Mouse (Mus musculus) right cerebral cortex, postnatal 10 days (tissue): ENCODE measurements at regions not wholly inside any gene's neighbourhood (a gene's known extent, or its start where the extent isn't known, plus 50 kb on each side); places are given as distances from the start of the nearest gene placed in this dataset.

ENCODE experiments used
- DNase-seq, 2 experiments: peaks; one replicate each; pipeline ENCODE4 v3.0.0; 2021; ENCODE audit warnings: low spot score in 2 of 2

GRCm38 (mm10) chr13:80798863-80799817 is 84.0 kb upstream of the Arrdc3 start:
- no peak for DNase-seq

DNA sequence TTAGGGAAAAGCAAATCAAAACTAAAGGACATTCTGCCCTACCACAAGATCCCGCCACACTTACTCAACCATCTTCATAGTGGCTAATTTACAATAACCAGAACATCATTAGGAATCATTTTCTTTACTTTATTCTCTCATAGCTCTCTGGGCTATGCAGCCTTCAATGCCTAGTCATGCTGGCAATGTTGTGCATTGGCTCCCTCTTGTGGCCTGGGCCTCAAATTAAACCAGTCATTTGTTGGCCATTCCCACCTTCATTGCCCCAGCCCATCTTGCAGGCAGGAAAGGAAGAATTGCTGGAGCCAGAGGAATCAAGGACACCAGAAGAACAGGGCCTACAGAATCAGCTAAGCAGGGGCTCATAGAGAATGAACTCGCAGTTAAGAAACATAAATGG is 77.0 kb upstream of the Arrdc3 start:
- DNase-seq, result peak; percentile 24 to 37

DNA sequence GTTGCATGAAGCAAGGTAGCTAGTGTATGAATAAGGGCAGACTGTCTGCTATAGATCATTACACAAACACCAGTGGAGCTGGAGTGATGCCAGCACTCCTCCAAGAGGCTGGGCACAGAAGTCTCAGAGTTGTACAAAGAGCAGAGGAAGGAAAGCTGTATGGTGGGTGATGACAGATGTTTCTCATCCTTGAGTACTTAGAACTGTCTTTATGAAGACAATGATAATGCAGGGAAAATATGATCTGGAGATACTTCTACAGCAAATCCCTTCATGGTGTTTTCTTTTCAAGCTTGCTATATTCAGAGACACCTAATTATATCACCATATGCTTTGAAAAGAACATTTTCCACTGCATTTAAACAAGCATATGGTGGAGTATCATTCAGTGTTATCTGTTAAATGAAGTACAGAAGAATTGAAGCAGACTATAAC is 56.1 kb upstream of the Arrdc3 start:
- DNase-seq, result peak; percentile 46 to 54
